Mouse (Mus musculus) heart, embryonic 16.5 days (tissue): ENCODE measurements around the gene Hist1h4m. TPM values are rescaled to one million over a fixed set of nuclear protein-coding genes. Genes with fewer than 3 reads are reported as not detected.
"Not testable (repeated sequence)": the region's sequence is repeated elsewhere in the genome, so short reads cannot be mapped to it uniquely, and the experiment has no call there.

Source experiments
- ATAC-seq: fragments of 200-750 bp; cut with Nextera tagmentation; replicated peaks from 2 replicates; pipeline ENCODE4 v1.8.0; 2017; ENCODE audit warnings: moderate number of reproducible peaks; ENCODE audit not compliant: insufficient read depth, low FRiP score; ENCODE audit errors: extremely low read depth
- H3K27ac ChIP-seq: fragments of 300-500 bp; sonication (generic); 2 replicates; pipeline ENCODE4 v1.5.1; 2014; ENCODE audit warnings: mild to moderate bottlenecking, low read length, control low read depth, moderate library complexity
- H3K27me3 ChIP-seq: fragments of 300-500 bp; sonication (generic); 2 replicates; pipeline ENCODE4 v1.6.1; 2014; ENCODE audit warnings: low read length, mixed read lengths; ENCODE audit not compliant: control insufficient read depth, insufficient read depth
- H3K36me3 ChIP-seq: fragments of 300-500 bp; sonication (generic); 2 replicates; pipeline ENCODE4 v1.6.1; 2014; ENCODE audit not compliant: control insufficient read depth, insufficient read depth
- H3K4me1 ChIP-seq: fragments of 300-500 bp; sonication (generic); 2 replicates; pipeline ENCODE4 v1.6.1; 2014; ENCODE audit warnings: low read length, mixed read lengths; ENCODE audit not compliant: control insufficient read depth, insufficient read depth
- H3K4me2 ChIP-seq: fragments of 300-500 bp; sonication (generic); 2 replicates; pipeline ENCODE4 v1.6.1; 2014; ENCODE audit warnings: low read depth, mild to moderate bottlenecking, control low read depth, low read length
- H3K4me3 ChIP-seq: fragments of 300-500 bp; sonication (generic); 2 replicates; pipeline ENCODE4 v1.5.1; 2014; ENCODE audit warnings: mild to moderate bottlenecking, control low read depth, low read length
- H3K9ac ChIP-seq: fragments of 300-500 bp; sonication (generic); 2 replicates; pipeline ENCODE4 v1.6.1; 2014; ENCODE audit warnings: low read length, control low read depth
- H3K9me3 ChIP-seq: fragments of 300-500 bp; sonication (generic); replicated peaks from 2 replicates; pipeline ENCODE4 v1.6.1; 2016; ENCODE audit warnings: low read length; ENCODE audit not compliant: control insufficient read depth
- WGBS: fragments of 180-500 bp; shearing (Covaris S2); extraction: QIAGEN DNeasy Blood & Tissue Kit; methylation state at CpG from one replicate; pipeline ENCODE4 v1.1.7; 2014; 5-methylcytosine and 5-hydroxymethylcytosine counted together
- polyA plus RNA-seq: library from polyadenylated mRNA; unstranded; fragments of >200 nt; fragmentation: Nextera tagmentation; extraction: Ambion mirVana; gene quantifications from 2 replicates; pipeline ENCODE4 v1.2.1, GENCODE M21; 2015

Hist1h4m gene
- polyA plus RNA-seq, 1 experiment from 2014 or later: not detected

- not testable (repeated sequence) for H3K9ac ChIP-seq, H3K27me3 ChIP-seq, H3K9me3 ChIP-seq, H3K27ac ChIP-seq, H3K4me1 ChIP-seq, H3K4me2 ChIP-seq, H3K4me3 ChIP-seq, H3K36me3 ChIP-seq
- WGBS: no CpG with 5 or more reads among the region's 24 CpGs
- peak; percentile 91 for ATAC-seq
These were observed 21.9 kb downstream of the Hist1h4m start, which contains the start of the genes Hist1h2ap and Hist1h2br for GRCm38 (mm10) chr13:21833461-21833860. Gene Hist1h2ap, minus strand, starts transcription at chr13:21833507. Gene Hist1h2br, plus strand, starts transcription at chr13:21833743.

- H3K4me1 ChIP-seq, H3K9ac ChIP-seq, H3K4me3 ChIP-seq, H3K36me3 ChIP-seq, H3K4me2 ChIP-seq, H3K27ac ChIP-seq, H3K9me3 ChIP-seq, H3K27me3 ChIP-seq: not testable (repeated sequence)
- no CpG with 5 or more reads among the region's 4 CpGs for WGBS
- peak; percentile 79 for ATAC-seq
These were observed 29.0 kb downstream of the Hist1h4m start for GRCm38 (mm10) chr13:21840508-21840907.

DNA sequence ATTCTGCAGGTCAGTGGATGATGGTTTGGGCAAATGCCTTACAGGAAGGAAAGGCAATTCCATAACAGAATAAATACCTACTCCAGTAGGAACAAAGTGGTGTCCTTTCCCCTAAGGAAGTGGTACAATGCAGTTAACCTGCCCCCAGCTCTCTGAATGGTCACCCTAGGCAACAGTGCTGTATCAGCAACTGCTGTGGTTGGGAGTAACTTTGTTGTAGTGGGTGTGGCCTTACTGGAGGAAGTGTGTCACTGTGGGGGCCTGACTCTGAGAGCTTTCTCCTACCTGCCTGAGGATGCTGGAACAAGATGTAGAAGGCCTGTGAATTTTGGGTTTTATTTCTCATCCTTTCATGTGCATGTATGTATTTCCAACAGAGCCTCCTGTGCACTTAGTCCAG, 34.8 kb downstream of the Hist1h4m start:
- not testable (repeated sequence) for H3K4me3 ChIP-seq, H3K9ac ChIP-seq, H3K4me2 ChIP-seq, H3K27ac ChIP-seq, H3K27me3 ChIP-seq, H3K36me3 ChIP-seq, H3K4me1 ChIP-seq, H3K9me3 ChIP-seq
- 0 out of 2 replicates have a peak, but pooled peaks have one; percentile 23 for ATAC-seq

DNA sequence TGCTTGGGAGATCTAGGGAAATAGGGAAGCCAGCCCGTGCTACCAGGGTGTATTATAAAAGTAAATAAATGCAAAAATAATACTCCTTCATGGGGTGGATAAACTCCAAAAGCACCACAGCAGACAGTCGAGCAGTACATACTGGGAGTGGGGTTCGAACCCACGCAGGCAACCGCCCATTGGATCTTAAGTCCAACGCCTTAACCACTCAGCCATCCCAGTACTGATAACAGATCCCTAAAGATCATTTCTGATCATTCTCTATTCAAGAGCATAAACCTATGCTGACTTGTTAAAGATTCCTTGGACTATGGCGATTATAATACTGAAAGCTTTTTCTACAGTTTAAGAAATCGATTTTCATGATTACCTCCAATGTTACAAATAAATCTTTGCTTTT, 36.3 kb downstream of the Hist1h4m start:
- peaks cover 9% of the 10 kb centered on the region for H3K4me1 ChIP-seq
- no peaks in the 10 kb centered on the region for H3K9me3 ChIP-seq
- H3K9ac ChIP-seq: no peak overlapping the region
- no peak overlapping the region for H3K4me3 ChIP-seq
- no peaks in the 10 kb centered on the region for H3K27me3 ChIP-seq
- H3K36me3 ChIP-seq: no peaks in the 10 kb centered on the region
- ATAC-seq: no peak
- no peak overlapping the region for H3K27ac ChIP-seq
- 35% methylated on average over 8 of the region's 8 CpGs for WGBS
- no peak overlapping the region for H3K4me2 ChIP-seq

- not testable (repeated sequence) for H3K9ac ChIP-seq, H3K4me2 ChIP-seq, H3K9me3 ChIP-seq, H3K4me3 ChIP-seq, H3K36me3 ChIP-seq, H3K4me1 ChIP-seq, ATAC-seq, H3K27me3 ChIP-seq, H3K27ac ChIP-seq
- 28% methylated on average over 1 of the region's 1 CpGs for WGBS
These were observed 39.1 kb downstream of the Hist1h4m start for GRCm38 (mm10) chr13:21850696-21851095.

- Histone ChIP-seq H3K4me2 (peak overlapping the region; percentile 19; the same call in 1 of the 2 replicates), H3K4me3 (no peak overlapping the region), H3K27ac (peak overlapping the region; percentile 87), H3K36me3 (no peaks in the 10 kb centered on the region), H3K27me3 (no peaks in the 10 kb centered on the region), H3K9me3 (no peaks in the 10 kb centered on the region), H3K4me1 (peaks cover 9% of the 10 kb centered on the region), H3K9ac (no peak overlapping the region)
- WGBS: 28% methylated on average over 3 of the region's 3 CpGs
- ATAC-seq: peak; percentile 82
These were observed 40.8 kb downstream of the Hist1h4m start for GRCm38 (mm10) chr13:21852215-21852945.

- 9% methylated on average over 11 of the region's 11 CpGs for WGBS
- ATAC-seq: peak; percentile 33; the same call in 1 of the 2 replicates
- peak overlapping the region; percentile 59 for H3K4me3 ChIP-seq
- no peak overlapping the region for H3K9ac ChIP-seq
- no peak overlapping the region for H3K27ac ChIP-seq
- H3K36me3 ChIP-seq: no peaks in the 10 kb centered on the region
- H3K4me1 ChIP-seq: peaks cover 9% of the 10 kb centered on the region
- H3K9me3 ChIP-seq: no peaks in the 10 kb centered on the region
- H3K4me2 ChIP-seq: peak overlapping the region; percentile 70
- H3K27me3 ChIP-seq: no peaks in the 10 kb centered on the region
These were observed 43.6 kb downstream of the Hist1h4m start for GRCm38 (mm10) chr13:21855146-21855545.

GRCm38 (mm10) chr13:21855698-21856162, 44.2 kb downstream of the Hist1h4m start:
- H3K4me2 ChIP-seq: peak overlapping the region; percentile 70
- H3K27ac ChIP-seq: no peak overlapping the region
- H3K36me3 ChIP-seq: no peaks in the 10 kb centered on the region
- ATAC-seq: no peak
- peak overlapping the region; percentile 61; the same call in 1 of the 2 replicates for H3K9ac ChIP-seq
- H3K27me3 ChIP-seq: no peaks in the 10 kb centered on the region
- peaks cover 9% of the 10 kb centered on the region for H3K4me1 ChIP-seq
- no peaks in the 10 kb centered on the region for H3K9me3 ChIP-seq
- peak overlapping the region; percentile 59 for H3K4me3 ChIP-seq
- WGBS: 4% methylated on average over 15 of the region's 15 CpGs

DNA sequence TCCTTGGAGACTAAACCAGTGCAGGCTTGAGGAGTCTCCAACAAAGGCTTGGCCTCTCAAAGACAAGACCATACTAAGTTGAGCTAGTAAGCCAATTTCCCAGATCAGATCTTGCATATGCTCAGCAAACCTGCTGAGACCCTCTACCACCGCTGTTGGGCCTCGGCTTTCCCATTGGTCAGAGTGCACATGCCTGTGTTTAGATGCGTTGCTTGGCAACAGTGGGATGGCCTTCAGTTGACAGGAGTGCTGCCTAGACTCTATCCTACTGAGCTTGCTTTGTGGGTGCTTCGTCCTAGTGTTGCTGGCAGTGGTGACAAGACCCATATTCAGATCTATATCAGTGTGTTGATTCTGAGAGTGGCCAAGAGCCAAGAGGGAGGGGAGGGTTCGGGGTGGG, 50.1 kb downstream of the Hist1h4m start:
- no peak overlapping the region for H3K27ac ChIP-seq
- 20% methylated on average over 5 of the region's 5 CpGs for WGBS

More for the DNA sequence above, 50.1 kb downstream of the Hist1h4m start:
- Histone ChIP-seq H3K9me3 (no peaks in the 10 kb centered on the region), H3K9ac (no peak overlapping the region), H3K36me3 (no peaks in the 10 kb centered on the region), H3K27me3 (no peaks in the 10 kb centered on the region), H3K4me3 (no peak overlapping the region), H3K4me1 (no peaks in the 10 kb centered on the region), H3K4me2 (no peak overlapping the region)
- ATAC-seq: no peak
